In the genomic region with DNA sequence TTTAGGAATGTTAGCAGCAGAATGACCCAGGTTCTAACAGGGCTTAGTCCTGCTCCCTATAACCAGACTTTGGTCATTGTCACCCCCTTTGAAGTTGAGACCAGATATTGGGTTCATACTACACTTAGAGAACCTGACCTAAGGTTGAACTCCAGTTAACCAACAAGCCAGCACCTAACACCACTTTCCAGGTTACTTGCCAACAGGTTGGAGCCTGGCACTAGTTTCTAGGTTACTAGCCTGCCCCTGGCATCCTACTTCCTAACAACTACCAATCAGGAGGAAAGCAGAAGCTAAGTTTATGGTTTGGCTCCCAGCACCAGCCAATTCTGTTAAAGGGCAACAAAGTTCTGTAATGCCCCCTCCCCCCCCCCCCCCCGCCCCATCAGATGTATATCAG, we compare ENCODE assay signal across 12 mouse cellular contexts. TPM values are rescaled to one million over a fixed set of nuclear protein-coding genes. Genes with fewer than 3 reads are reported as not detected.
"Had no signal": no experiment of that assay in that cellular context is flagged by ENCODE, and none has a peak within 500 bp of the region (broad histone marks: within the 10 kb centered on the region; RNA-seq: fewer than 3 reads in every experiment).

No protein-coding gene starts in this region.

- H3K9me3 ChIP-seq: liver, embryonic 15.5 days; midbrain, embryonic 13.5 days; neural tube, embryonic 13.5 days had no signal

- ATAC-seq: intestine, embryonic 16.5 days; midbrain, embryonic 13.5 days had no signal

- H3K4me1 ChIP-seq: midbrain, embryonic 13.5 days; neural tube, embryonic 13.5 days had no signal

- H3K9ac ChIP-seq: liver, embryonic 15.5 days; lung, embryonic 14.5 days; midbrain, embryonic 13.5 days; neural tube, embryonic 13.5 days had no signal

- H3K27me3 ChIP-seq: liver, embryonic 15.5 days; midbrain, embryonic 13.5 days; neural tube, embryonic 13.5 days had no signal

- H3K27ac ChIP-seq: kidney, postnatal 0 days; liver, embryonic 15.5 days; midbrain, embryonic 13.5 days; neural tube, embryonic 13.5 days had no signal

- H3K4me3 ChIP-seq: liver, embryonic 15.5 days; midbrain, embryonic 13.5 days; neural tube, embryonic 13.5 days had no signal

- H3K36me3 ChIP-seq: liver, embryonic 15.5 days; midbrain, embryonic 13.5 days; neural tube, embryonic 13.5 days had no signal

- DNase-seq: kidney, adult 9 months; left cerebral cortex, postnatal 4 days; lung, embryonic 14.5 days; lung, postnatal 10 days; right cerebral cortex, postnatal 14 days; thymus, postnatal 4 days had no signal

RNA-seq across cellular contexts. Expression of a gene that starts 20.2 kb away (rescaled TPM):
- total RNA-seq: left cerebral cortex, adult 18-20 months had no signal

RNA-seq across cellular contexts. Expression of a gene that starts 21.3 kb away (rescaled TPM):
- polyA plus RNA-seq: neural tube, embryonic 13.5 days had no signal
